Mouse (Mus musculus) MEL (cell line): ENCODE results near the gene Myh10. TPM values are rescaled to one million over a fixed set of nuclear protein-coding genes. Genes with fewer than 3 reads are reported as not detected.

Experiments used
- DNase-seq: peaks from one replicate; pipeline ENCODE4 v3.0.0; 2011; ENCODE audit warnings: low read depth, low spot score
- H3K27ac ChIP-seq: 2 replicates; pipeline ENCODE4 v1.5.1; 2012; ENCODE audit warnings: low read depth, mild to moderate bottlenecking, control low read depth, low read length, moderate library complexity; ENCODE audit not compliant: control insufficient read depth
- H3K27me3 ChIP-seq, 2 experiments: fragments of 150-350 bp in 1 of 2; sonication (generic) in 1 of 2; 2 replicates each; pipeline ENCODE4 v1.6.1; 2012; ENCODE audit warnings: low read length in 2 of 2, mild to moderate bottlenecking in 2 of 2, improper control_type of control experiment in 1 of 2, moderate library complexity in 1 of 2; ENCODE audit not compliant: insufficient read depth in 2 of 2, control insufficient read depth in 1 of 2
- H3K36me3 ChIP-seq, 2 experiments: 2 replicates each; pipeline ENCODE4 v1.6.1; 2012 to 2014; ENCODE audit warnings: low read length in 2 of 2, improper control_type of control experiment in 1 of 2, inconsistent platforms in 1 of 2, mild to moderate bottlenecking in 1 of 2; ENCODE audit not compliant: insufficient read depth in 2 of 2, control insufficient read depth in 1 of 2
- H3K4me1 ChIP-seq, 2 experiments: fragments of 150-350 bp in 1 of 2; sonication (generic) in 1 of 2; 2 replicates each; pipeline ENCODE4 v1.6.1; 2012; ENCODE audit warnings: low read length in 2 of 2, improper control_type of control experiment in 1 of 2, mild to moderate bottlenecking in 1 of 2; ENCODE audit not compliant: insufficient read depth in 2 of 2, control insufficient read depth in 1 of 2
- H3K4me3 ChIP-seq, 2 experiments: fragments of 150-350 bp in 1 of 2; sonication (generic) in 1 of 2; 2 replicates each; pipeline ENCODE4 v1.5.1; 2012; ENCODE audit warnings: low read depth in 2 of 2, low read length in 2 of 2, mild to moderate bottlenecking in 2 of 2, moderate library complexity in 2 of 2, control low read depth in 1 of 2, improper control_type of control experiment in 1 of 2; ENCODE audit not compliant: control insufficient read depth in 1 of 2, insufficient read depth in 1 of 2
- H3K79me2 ChIP-seq: 2 replicates; pipeline ENCODE4 v1.6.1; 2012; ENCODE audit warnings: mild to moderate bottlenecking, low read length, moderate library complexity; ENCODE audit not compliant: control insufficient read depth, poor library complexity, insufficient read depth
- H3K9ac ChIP-seq: 2 replicates; pipeline ENCODE4 v1.6.1; 2012; ENCODE audit warnings: low read depth, mild to moderate bottlenecking, control low read depth, low read length, moderate library complexity; ENCODE audit not compliant: control insufficient read depth, poor library complexity, severe bottlenecking
- H3K9me3 ChIP-seq: fragments of 150-350 bp; sonication (generic); replicated peaks from 2 replicates; pipeline ENCODE4 v1.6.1; 2012; ENCODE audit warnings: mild to moderate bottlenecking, low read length, improper control_type of control experiment, moderate library complexity; ENCODE audit not compliant: insufficient read depth
- BHLHE40 ChIP-seq: IDR thresholded peaks from 2 replicates; pipeline ENCODE4 v1.6.1; 2012; ENCODE audit warnings: low read depth, mild to moderate bottlenecking, inconsistent platforms, low read length, improper control_type of control experiment, borderline replicate concordance
- E2F4 ChIP-seq: IDR thresholded peaks from 2 replicates; pipeline ENCODE4 v1.6.1; 2011; ENCODE audit warnings: low read depth, low read length, improper control_type of control experiment, borderline replicate concordance
- EP300 ChIP-seq, 2 experiments: IDR thresholded peaks; 2 replicates each; pipeline ENCODE4 v1.6.1; 2011; ENCODE audit warnings: improper control_type of control experiment in 2 of 2, low read length in 2 of 2, low read depth in 1 of 2, mild to moderate bottlenecking in 1 of 2
- ETS1 ChIP-seq: IDR thresholded peaks from 2 replicates; pipeline ENCODE4 v1.6.1; 2012; ENCODE audit warnings: low read depth, mild to moderate bottlenecking, inconsistent platforms, low read length, improper control_type of control experiment, moderate library complexity
- GABPA ChIP-seq: IDR thresholded peaks from 2 replicates; pipeline ENCODE4 v1.6.1; 2012; ENCODE audit warnings: low read depth, mild to moderate bottlenecking, inconsistent platforms, low read length, improper control_type of control experiment, moderate library complexity
- GATA1 ChIP-seq: IDR thresholded peaks from 2 replicates; pipeline ENCODE4 v1.6.1; 2011; ENCODE audit warnings: low read depth, low read length, improper control_type of control experiment
- HCFC1 ChIP-seq: IDR thresholded peaks from 2 replicates; pipeline ENCODE4 v1.6.1; 2012; ENCODE audit warnings: low read depth, mild to moderate bottlenecking, inconsistent platforms, low read length, improper control_type of control experiment, moderate library complexity
- JUND ChIP-seq: IDR thresholded peaks from 2 replicates; pipeline ENCODE4 v1.6.1; 2011; ENCODE audit warnings: low read depth, mild to moderate bottlenecking, improper control_type of control experiment, low read length
- KAT2A ChIP-seq: conservative IDR thresholded peaks from 2 replicates; pipeline ENCODE4 v1.6.1; 2012; ENCODE audit warnings: low read depth, low read length, improper control_type of control experiment, inconsistent platforms
- MAFK ChIP-seq: IDR thresholded peaks from 2 replicates; pipeline ENCODE4 v1.6.1; 2011; ENCODE audit warnings: low read depth, mild to moderate bottlenecking, low read length, improper control_type of control experiment, borderline replicate concordance
- MAZ ChIP-seq: IDR thresholded peaks from 2 replicates; pipeline ENCODE4 v1.6.1; 2012; ENCODE audit warnings: low read depth, mild to moderate bottlenecking, inconsistent platforms, low read length, improper control_type of control experiment
- MEF2A ChIP-seq: IDR thresholded peaks from 2 replicates; pipeline ENCODE4 v1.6.1; 2014; ENCODE audit warnings: low read depth, mild to moderate bottlenecking, inconsistent platforms, low read length, improper control_type of control experiment; ENCODE audit not compliant: poor library complexity, insufficient replicate concordance, severe bottlenecking; ENCODE audit errors: extremely low read depth
- NRF1 ChIP-seq: IDR thresholded peaks from 2 replicates; pipeline ENCODE4 v1.6.1; 2014; ENCODE audit warnings: low read depth, mild to moderate bottlenecking, inconsistent platforms, low read length, improper control_type of control experiment, moderate library complexity; ENCODE audit not compliant: poor library complexity, insufficient read depth, severe bottlenecking
- RAD21 ChIP-seq: IDR thresholded peaks from 2 replicates; pipeline ENCODE4 v1.6.1; 2011; ENCODE audit warnings: mild to moderate bottlenecking, low read depth, low read length, improper control_type of control experiment
- RCOR1 ChIP-seq: IDR thresholded peaks from 2 replicates; pipeline ENCODE4 v1.6.1; 2012; ENCODE audit warnings: low read depth, mild to moderate bottlenecking, inconsistent platforms, low read length, improper control_type of control experiment
- SIN3A ChIP-seq: IDR thresholded peaks from 2 replicates; pipeline ENCODE4 v1.6.1; 2012; ENCODE audit warnings: low read length, improper control_type of control experiment, inconsistent platforms
- TAL1 ChIP-seq: IDR thresholded peaks from 2 replicates; pipeline ENCODE4 v1.6.1; 2012; ENCODE audit warnings: mild to moderate bottlenecking, inconsistent platforms, low read length, moderate library complexity, mixed read lengths
- TBP ChIP-seq: IDR thresholded peaks from 2 replicates; pipeline ENCODE4 v1.8.0; 2011; ENCODE audit warnings: low read depth, low read length, improper control_type of control experiment
- TCF12 ChIP-seq: IDR thresholded peaks from 2 replicates; pipeline ENCODE4 v1.6.1; 2014; ENCODE audit warnings: low read depth, mild to moderate bottlenecking, inconsistent platforms, low read length, improper control_type of control experiment, moderate library complexity
- ZKSCAN1 ChIP-seq: IDR thresholded peaks from 2 replicates; pipeline ENCODE4 v1.6.1; 2012; ENCODE audit warnings: low read depth, mild to moderate bottlenecking, inconsistent platforms, low read length, improper control_type of control experiment, moderate library complexity
- ZNF384 ChIP-seq: IDR thresholded peaks from 2 replicates; pipeline ENCODE4 v1.6.1; 2012; ENCODE audit warnings: low read depth, mild to moderate bottlenecking, inconsistent platforms, low read length, improper control_type of control experiment
- polyA plus RNA-seq, 2 experiments: library from polyadenylated mRNA; stranded (reverse) in 1 of 2; unstranded in 1 of 2; fragments of >175 nt in 1 of 2; fragments of >200 nt in 1 of 2; gene quantifications; 2 replicates each; pipeline versions ENCODE4 v1.2.1 to v1.2.4; 2012; ENCODE audit warnings: low replicate concordance in 2 of 2, low read depth in 1 of 2; ENCODE audit not compliant: insufficient read length in 2 of 2, insufficient read depth in 1 of 2, missing spikeins in 1 of 2
- total RNA-seq: library from RNA; depleted of rRNA; stranded (reverse); fragments of 300-350 nt; gene quantifications from 2 replicates; pipeline ENCODE4 v1.2.3, GENCODE M21; 2012

Myh10 gene
- total and polyA plus RNA-seq, 3 experiments: 99.3 to 187 (median 127) TPM

DNA sequence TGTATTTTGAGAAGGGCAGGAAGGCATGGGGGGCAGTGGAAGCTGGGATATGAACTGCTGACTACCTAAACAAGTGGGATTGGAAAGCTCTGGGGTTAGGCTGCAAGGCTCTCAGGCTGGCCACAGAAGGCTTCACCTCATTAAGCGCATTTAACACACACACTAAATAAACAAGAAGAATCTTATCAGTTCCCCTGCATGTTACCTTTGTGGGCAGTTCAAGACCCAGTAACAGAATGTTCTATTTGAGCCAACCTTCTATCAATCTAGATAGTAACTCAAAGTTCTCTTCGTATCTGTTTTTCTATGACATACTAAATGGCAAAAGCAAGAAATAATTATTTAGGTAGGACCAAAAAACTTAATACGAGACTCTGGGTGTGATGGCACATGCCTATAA lies 143.7 kb downstream of the Myh10 start:
- H3K27me3 ChIP-seq: no peaks in the 10 kb centered on the region
- peaks cover 2% of the 10 kb centered on the region for H3K79me2 ChIP-seq
- no peak overlapping the region for H3K4me3 ChIP-seq
- H3K9ac ChIP-seq: peak overlapping the region; percentile 19; the same call in 1 of the 2 replicates
- H3K36me3 ChIP-seq: peaks cover 56 to 61% of the 10 kb centered on the region in 2 experiments
- no peak for DNase-seq
- H3K9me3 ChIP-seq: no peaks in the 10 kb centered on the region
- peaks cover 40 to 48% of the 10 kb centered on the region in 2 experiments for H3K4me1 ChIP-seq
- peak overlapping the region; percentile 87 for H3K27ac ChIP-seq
- TF ChIP-seq MEF2A (no peak), ZNF384 (no peak), GATA1 (peak; percentile 83), KAT2A (no peak), GABPA (no peak), JUND (no peak), TBP (no peak), TAL1 (peak; percentile 68), ETS1 (peak; percentile 57), E2F4 (no peak), TCF12 (peak; percentile 79), ZKSCAN1 (no peak), HCFC1 (no peak), EP300 (IDR thresholded peaks at IDR 0.05; ENCODE audit: low read depth in 1 of 2, low read length in 2 of 2) (peak; percentile 70 to 73), SIN3A (peak; percentile 48)

DNA sequence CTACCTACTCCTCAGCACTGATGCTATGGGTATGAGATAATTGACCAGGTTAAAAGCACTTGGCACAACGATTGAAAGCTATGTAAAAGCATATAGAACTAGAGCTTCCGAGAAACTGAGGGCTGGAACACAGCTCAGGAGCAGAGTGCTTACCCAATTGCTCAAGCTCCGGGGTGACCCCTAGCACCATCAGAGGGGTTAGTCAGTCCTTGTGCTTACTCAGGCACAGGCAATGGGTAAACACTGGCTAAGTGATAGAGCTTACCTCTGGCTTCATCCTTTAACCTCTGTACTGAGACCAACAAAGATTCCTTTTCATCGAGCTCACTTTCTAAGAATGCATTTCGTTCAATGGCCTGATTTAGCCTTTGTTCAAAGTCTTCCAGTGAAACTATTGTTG lies 148.2 kb downstream of the Myh10 start:
- Histone ChIP-seq H3K9me3 (no peaks in the 10 kb centered on the region), H3K79me2 (peaks cover 3% of the 10 kb centered on the region; the same call in 1 of the 2 replicates), H3K4me3 (no peak overlapping the region), H3K4me1 (peaks cover 15 to 18% of the 10 kb centered on the region in 2 experiments), H3K27me3 (no peaks in the 10 kb centered on the region), H3K27ac (no peak overlapping the region), H3K36me3 (peaks cover 23 to 69% of the 10 kb centered on the region in 2 experiments), H3K9ac (no peak overlapping the region)
- no peak for DNase-seq
- TF ChIP-seq MAFK (no peak), SIN3A (no peak), GATA1 (no peak), TBP (no peak), TCF12 (no peak), EP300 (IDR thresholded peaks at IDR 0.05; ENCODE audit: low read depth in 1 of 2, low read length in 2 of 2) (no peak), RAD21 (no peak), ZKSCAN1 (no peak), MEF2A (no peak), GABPA (no peak), ETS1 (no peak), NRF1 (no peak), MAZ (no peak), RCOR1 (no peak), BHLHE40 (no peak)
